Mouse (Mus musculus): ENCODE measurements around the gene Chrm5. TPM values are rescaled to one million over a fixed set of nuclear protein-coding genes. Genes with fewer than 3 reads are reported as not detected.
A peak's percentile ranks its signal among the peaks of the same experiment; 100 is the strongest.

The Chrm5 gene
- polyA plus RNA-seq (2016; fragmentation: Nextera tagmentation; extraction: Ambion mirVana) = not detected in 2 replicates

GRCm38 (mm10) chr2:112480669-112481068 lies at the start of gene Chrm5:
Gene Chrm5, minus strand, starts transcription at chr2:112480769.
- H3K36me3 ChIP-seq = no peaks in the 10 kb centered on the region
- DNase-seq (ENCODE audit: low spot score) = no peak
- WGBS = 90% methylated on average over 5 of the region's 5 CpGs
- no peaks in the 10 kb centered on the region for H3K9me3 ChIP-seq (replicated peaks)
- H3K27ac ChIP-seq = no peak within 1 kb of the TSS
- no peaks in the 10 kb centered on the region for H3K4me1 ChIP-seq
- no peaks in the 10 kb centered on the region for H3K27me3 ChIP-seq (ENCODE audit: low read depth, poor library complexity, severe bottlenecking)
- no peak within 1 kb of the TSS for H3K4me3 ChIP-seq

GRCm38 (mm10) chr2:112526933-112527332 lies 46.4 kb upstream of the Chrm5 start:
- no peaks in the 10 kb centered on the region for H3K9me3 ChIP-seq (replicated peaks)
- no peak overlapping the region for H3K4me3 ChIP-seq
- H3K4me1 ChIP-seq = no peaks in the 10 kb centered on the region
- H3K27ac ChIP-seq = no peak overlapping the region
- H3K36me3 ChIP-seq = no peaks in the 10 kb centered on the region; the same call in 1 of the 2 replicates
- no peaks in the 10 kb centered on the region for H3K27me3 ChIP-seq (ENCODE audit: low read depth, poor library complexity, severe bottlenecking)
- no peak for DNase-seq (ENCODE audit: low spot score)
- 90% methylated on average over 3 of the region's 3 CpGs for WGBS

- DNase-seq (ENCODE audit: low spot score) = no peak
- 89% methylated on average over 4 of the region's 4 CpGs for WGBS
Observed at GRCm38 (mm10) chr2:112520526-112521482, 40.2 kb upstream of the Chrm5 start.

GRCm38 (mm10) chr2:112518541-112518940 lies 38.0 kb upstream of the Chrm5 start:
- no peaks in the 10 kb centered on the region for H3K4me1 ChIP-seq

More at GRCm38 (mm10) chr2:112520526-112521482, 40.2 kb upstream of the Chrm5 start:
- Histone ChIP-seq H3K36me3 (0 out of 2 replicates have a peak, but pooled peaks cover under 1% of the 10 kb centered on the region), H3K4me3 (no peak overlapping the region), H3K27me3 (ENCODE audit: low read depth, poor library complexity, severe bottlenecking) (no peaks in the 10 kb centered on the region), H3K9me3 (replicated peaks) (no peaks in the 10 kb centered on the region), H3K27ac (no peak overlapping the region), H3K4me1 (no peaks in the 10 kb centered on the region)

GRCm38 (mm10) chr2:112517218-112517617 lies 36.6 kb upstream of the Chrm5 start:
- no peaks in the 10 kb centered on the region for H3K27me3 ChIP-seq (ENCODE audit: low read depth, poor library complexity, severe bottlenecking)
- H3K4me1 ChIP-seq = no peaks in the 10 kb centered on the region
- 91% methylated on average over 3 of the region's 3 CpGs for WGBS
- H3K4me3 ChIP-seq = no peak overlapping the region
- no peak for DNase-seq (ENCODE audit: low spot score)
- no peaks in the 10 kb centered on the region for H3K9me3 ChIP-seq (replicated peaks)
- H3K36me3 ChIP-seq = 0 out of 2 replicates have a peak, but pooled peaks cover 2% of the 10 kb centered on the region
- H3K27ac ChIP-seq = no peak overlapping the region

More at GRCm38 (mm10) chr2:112518541-112518940, 38.0 kb upstream of the Chrm5 start:
- Histone ChIP-seq H3K4me3 (no peak overlapping the region), H3K27me3 (ENCODE audit: low read depth, poor library complexity, severe bottlenecking) (no peaks in the 10 kb centered on the region), H3K27ac (no peak overlapping the region), H3K9me3 (replicated peaks) (no peaks in the 10 kb centered on the region), H3K36me3 (0 out of 2 replicates have a peak, but pooled peaks cover 2% of the 10 kb centered on the region)
- no peak for DNase-seq (ENCODE audit: low spot score)

- H3K4me1 ChIP-seq = no peaks in the 10 kb centered on the region
- no peaks in the 10 kb centered on the region for H3K27me3 ChIP-seq (ENCODE audit: low read depth, poor library complexity, severe bottlenecking)
- DNase-seq (ENCODE audit: low spot score) = no peak
- no peaks in the 10 kb centered on the region for H3K9me3 ChIP-seq (replicated peaks)
- H3K27ac ChIP-seq = no peak overlapping the region
- H3K36me3 ChIP-seq = 0 out of 2 replicates have a peak, but pooled peaks cover 2% of the 10 kb centered on the region
- no peak overlapping the region for H3K4me3 ChIP-seq
- WGBS = 96% methylated on average over 3 of the region's 3 CpGs
Observed at GRCm38 (mm10) chr2:112516728-112517127, 36.2 kb upstream of the Chrm5 start.

GRCm38 (mm10) chr2:112513036-112513435 lies 32.5 kb upstream of the Chrm5 start:
- no peak for DNase-seq (ENCODE audit: low spot score)
- no peaks in the 10 kb centered on the region for H3K9me3 ChIP-seq (replicated peaks)
- 100% methylated on average over 1 of the region's 1 CpGs for WGBS
- H3K27ac ChIP-seq = no peak overlapping the region
- no peaks in the 10 kb centered on the region for H3K4me1 ChIP-seq
- no peak overlapping the region for H3K4me3 ChIP-seq
- 0 out of 2 replicates have a peak, but pooled peaks cover 2% of the 10 kb centered on the region for H3K36me3 ChIP-seq
- H3K27me3 ChIP-seq (ENCODE audit: low read depth, poor library complexity, severe bottlenecking) = no peaks in the 10 kb centered on the region

GRCm38 (mm10) chr2:112510140-112510539 lies 29.6 kb upstream of the Chrm5 start:
- no peak for DNase-seq (ENCODE audit: low spot score)
- no peaks in the 10 kb centered on the region for H3K27me3 ChIP-seq (ENCODE audit: low read depth, poor library complexity, severe bottlenecking)
- H3K36me3 ChIP-seq = no peaks in the 10 kb centered on the region
- no peak overlapping the region for H3K27ac ChIP-seq
- H3K4me3 ChIP-seq = no peak overlapping the region
- H3K4me1 ChIP-seq = no peaks in the 10 kb centered on the region
- no peaks in the 10 kb centered on the region for H3K9me3 ChIP-seq (replicated peaks)
- WGBS = 93% methylated on average over 4 of the region's 4 CpGs

- Histone ChIP-seq H3K4me3 (no peak overlapping the region), H3K36me3 (no peaks in the 10 kb centered on the region), H3K27ac (no peak overlapping the region), H3K4me1 (no peaks in the 10 kb centered on the region), H3K9me3 (replicated peaks) (no peaks in the 10 kb centered on the region), H3K27me3 (ENCODE audit: low read depth, poor library complexity, severe bottlenecking) (no peaks in the 10 kb centered on the region)
- 95% methylated on average over 1 of the region's 1 CpGs for WGBS
- DNase-seq (ENCODE audit: low spot score) = no peak
Observed at GRCm38 (mm10) chr2:112507444-112507843, 26.9 kb upstream of the Chrm5 start.

- Histone ChIP-seq H3K27me3 (ENCODE audit: low read depth, poor library complexity, severe bottlenecking) (no peaks in the 10 kb centered on the region), H3K27ac (no peak overlapping the region), H3K4me3 (no peak overlapping the region), H3K4me1 (no peaks in the 10 kb centered on the region), H3K9me3 (replicated peaks) (no peaks in the 10 kb centered on the region), H3K36me3 (no peaks in the 10 kb centered on the region)
- WGBS = 72% methylated on average over 5 of the region's 5 CpGs
- no peak for DNase-seq (ENCODE audit: low spot score)
Observed at GRCm38 (mm10) chr2:112506841-112507435, 26.4 kb upstream of the Chrm5 start.

- no peaks in the 10 kb centered on the region for H3K36me3 ChIP-seq
- DNase-seq (ENCODE audit: low spot score) = no peak
- H3K4me1 ChIP-seq = peaks cover 5% of the 10 kb centered on the region
- no peak overlapping the region for H3K27ac ChIP-seq
- no peak overlapping the region for H3K4me3 ChIP-seq
- no peaks in the 10 kb centered on the region for H3K9me3 ChIP-seq (replicated peaks)
- 93% methylated on average over 6 of the region's 6 CpGs for WGBS
- no peaks in the 10 kb centered on the region for H3K27me3 ChIP-seq (ENCODE audit: low read depth, poor library complexity, severe bottlenecking)
Observed at GRCm38 (mm10) chr2:112503978-112504377, 23.4 kb upstream of the Chrm5 start.

GRCm38 (mm10) chr2:112501209-112501608 lies 20.6 kb upstream of the Chrm5 start:
- 6% methylated on average over 6 of the region's 6 CpGs for WGBS
- no peak overlapping the region for H3K27ac ChIP-seq

GRCm38 (mm10) chr2:112497851-112498250 lies 17.3 kb upstream of the Chrm5 start:
- H3K9me3 ChIP-seq (replicated peaks) = no peaks in the 10 kb centered on the region
- H3K27me3 ChIP-seq (ENCODE audit: low read depth, poor library complexity, severe bottlenecking) = no peaks in the 10 kb centered on the region
- no peak overlapping the region for H3K4me3 ChIP-seq
- 72% methylated on average over 7 of the region's 7 CpGs for WGBS
- H3K36me3 ChIP-seq = no peaks in the 10 kb centered on the region
- peaks cover 16% of the 10 kb centered on the region for H3K4me1 ChIP-seq
- no peak for DNase-seq (ENCODE audit: low spot score)
- H3K27ac ChIP-seq = no peak overlapping the region

More at GRCm38 (mm10) chr2:112501209-112501608, 20.6 kb upstream of the Chrm5 start:
- peak; percentile 51 for DNase-seq (ENCODE audit: low spot score)
- H3K36me3 ChIP-seq = no peaks in the 10 kb centered on the region
- no peaks in the 10 kb centered on the region for H3K27me3 ChIP-seq (ENCODE audit: low read depth, poor library complexity, severe bottlenecking)
- H3K9me3 ChIP-seq (replicated peaks) = no peaks in the 10 kb centered on the region
- H3K4me3 ChIP-seq = no peak overlapping the region
- H3K4me1 ChIP-seq = peaks cover 10% of the 10 kb centered on the region

All from limb, embryonic 10.5 days (tissue).